Mouse (Mus musculus): ENCODE data around the gene Ccdc12.

DNA sequence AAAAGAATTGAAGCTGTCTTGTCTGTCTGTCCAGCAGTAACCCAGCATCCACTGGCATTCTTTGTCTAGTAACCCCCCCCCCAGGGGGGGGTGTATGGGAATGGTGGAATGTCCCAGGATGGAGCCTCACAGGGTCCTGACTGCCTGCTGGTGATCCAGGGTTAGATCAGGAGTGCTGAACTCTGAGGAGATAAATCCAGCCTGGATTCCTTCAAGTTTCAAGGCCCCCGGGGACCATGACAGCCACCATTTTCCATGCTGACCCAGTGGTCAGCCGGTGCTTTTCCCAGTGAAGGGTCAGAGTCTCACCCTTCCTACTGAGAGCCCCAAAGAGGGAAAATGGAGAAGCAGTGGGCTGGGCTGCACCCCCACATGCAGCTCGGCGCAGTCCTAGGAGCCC lies 75.6 kb downstream of the Ccdc12 start:
- TF ChIP-seq POLR2A (IDR thresholded peaks at IDR 0.05; ENCODE audit: low read depth, low read length) (no peak), CTCF (IDR thresholded peaks at IDR 0.05; ENCODE audit: borderline replicate concordance, insufficient read depth, low read length) (no peak)
